Mouse (Mus musculus): Measurements from ENCODE around the gene Dhx33.
A peak's percentile ranks its signal among the peaks of the same experiment; 100 is the strongest.

Gene Dhx33

GRCm38 (mm10) chr11:70982030-70982429 lies 22.2 kb downstream of the Dhx33 start:
- no peak for DNase-seq (ENCODE audit: low spot score in 2 of 2)

GRCm38 (mm10) chr11:70980751-70981510 lies 23.3 kb downstream of the Dhx33 start:
- no peak for DNase-seq (ENCODE audit: low spot score in 2 of 2)

GRCm38 (mm10) chr11:70980232-70980631 lies 24.0 kb downstream of the Dhx33 start:
- DNase-seq (ENCODE audit: low spot score in 2 of 2), result no peak

GRCm38 (mm10) chr11:70977293-70977692 lies 26.9 kb downstream of the Dhx33 start:
- DNase-seq (ENCODE audit: low spot score in 2 of 2), result no peak

GRCm38 (mm10) chr11:70975193-70975592 lies 29.0 kb downstream of the Dhx33 start:
- DNase-seq (ENCODE audit: low spot score in 2 of 2), result no peak

- DNase-seq (ENCODE audit: low spot score in 2 of 2), result no peak
These were observed 30.3 kb downstream of the Dhx33 start for GRCm38 (mm10) chr11:70973947-70974346.

- DNase-seq (ENCODE audit: low spot score in 2 of 2), result no peak
These were observed 31.7 kb downstream of the Dhx33 start for GRCm38 (mm10) chr11:70972586-70972985.

GRCm38 (mm10) chr11:70970560-70971540 lies 33.4 kb downstream of the Dhx33 start:
- no peak for DNase-seq (ENCODE audit: low spot score in 2 of 2)

- peak; percentile 95 to 96 for DNase-seq (ENCODE audit: low spot score in 2 of 2)
These were observed 34.2 kb downstream of the Dhx33 start, which contains the start of the genes Nup88 and Rpain for GRCm38 (mm10) chr11:70969821-70970559. Gene Nup88 (minus strand): TSS chr11:70969973. Gene Rpain (plus strand): TSS chr11:70970213.

- no peak for DNase-seq (ENCODE audit: low spot score in 2 of 2)
These were observed 34.9 kb downstream of the Dhx33 start for GRCm38 (mm10) chr11:70969271-70969794.

GRCm38 (mm10) chr11:70964222-70964907 lies 39.9 kb downstream of the Dhx33 start:
- DNase-seq (ENCODE audit: low spot score in 2 of 2), result no peak

- DNase-seq (ENCODE audit: low spot score in 2 of 2), result no peak
These were observed 43.3 kb downstream of the Dhx33 start for GRCm38 (mm10) chr11:70960786-70961554.

GRCm38 (mm10) chr11:70954711-70955110 lies 49.5 kb downstream of the Dhx33 start:
- DNase-seq (ENCODE audit: low spot score in 2 of 2), result no peak

GRCm38 (mm10) chr11:70944935-70945817 lies 59.1 kb downstream of the Dhx33 start:
- peak; percentile 18 to 31 for DNase-seq (ENCODE audit: low spot score in 2 of 2)

GRCm38 (mm10) chr11:70943651-70944050 lies 60.6 kb downstream of the Dhx33 start:
- DNase-seq (ENCODE audit: low spot score in 2 of 2), result no peak

- no peak for DNase-seq (ENCODE audit: low spot score in 2 of 2)
These were observed 61.6 kb downstream of the Dhx33 start for GRCm38 (mm10) chr11:70942596-70942995.

GRCm38 (mm10) chr11:70935316-70935715 lies 68.9 kb downstream of the Dhx33 start:
- DNase-seq (ENCODE audit: low spot score in 2 of 2), result no peak
